Mouse (Mus musculus) retina, postnatal 7 days (tissue): ENCODE data around the gene Gm10217.

ENCODE experiments used
- DNase-seq: peaks from one replicate; pipeline ENCODE4 v3.0.0-alpha.2; 2012; ENCODE audit warnings: low read depth, low spot score

Gene Gm10217

DNA sequence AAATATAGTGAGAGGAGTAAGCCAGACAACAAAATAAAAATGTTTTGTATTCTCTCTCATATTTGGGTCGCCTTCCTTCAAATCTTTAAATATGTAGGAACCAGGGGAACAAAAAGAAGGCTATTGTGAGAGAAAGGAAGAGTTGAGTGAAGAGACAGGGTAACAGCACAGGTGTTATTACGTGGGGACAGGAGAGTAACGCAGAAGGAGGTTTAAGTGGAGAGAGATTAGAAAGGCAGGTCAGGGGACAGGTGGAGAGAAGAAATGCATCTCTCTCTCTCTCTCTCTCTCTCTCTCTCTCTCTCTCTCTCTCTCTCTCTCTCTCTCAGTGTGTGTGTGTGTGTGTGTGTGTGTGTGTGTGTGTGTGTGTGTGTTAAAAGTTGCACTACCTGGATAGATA lies at the start of gene Gm10217:
Gene Gm10217 (plus strand): TSS at position 301 of the 400 bp plus-strand sequence.
- no peak for DNase-seq

DNA sequence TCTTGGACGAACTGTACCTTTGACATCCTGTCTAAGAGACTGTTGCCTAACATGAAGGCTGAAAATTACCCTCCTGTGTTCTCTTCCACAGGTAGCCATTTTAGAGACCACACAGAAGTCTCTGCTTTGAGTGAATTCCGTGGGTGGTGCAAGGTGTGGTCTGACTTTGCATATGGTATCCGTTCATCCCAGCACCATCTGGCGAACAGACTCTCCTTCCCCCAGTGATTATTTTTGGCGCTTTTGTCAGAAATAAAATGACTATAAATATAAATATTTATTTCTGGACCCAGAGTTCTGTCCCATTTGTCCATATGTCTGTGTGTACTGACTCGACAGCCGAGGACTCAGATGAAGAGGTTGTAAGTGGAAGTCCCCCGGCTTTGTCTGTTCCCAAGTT lies 39.3 kb upstream of the Gm10217 start:
- DNase-seq = no peak

- DNase-seq = no peak
Measured at GRCm38 (mm10) chr8:9840257-9840656, 23.8 kb upstream of the Gm10217 start.

GRCm38 (mm10) chr8:9859286-9859685 lies 4.8 kb upstream of the Gm10217 start:
- no peak for DNase-seq

DNA sequence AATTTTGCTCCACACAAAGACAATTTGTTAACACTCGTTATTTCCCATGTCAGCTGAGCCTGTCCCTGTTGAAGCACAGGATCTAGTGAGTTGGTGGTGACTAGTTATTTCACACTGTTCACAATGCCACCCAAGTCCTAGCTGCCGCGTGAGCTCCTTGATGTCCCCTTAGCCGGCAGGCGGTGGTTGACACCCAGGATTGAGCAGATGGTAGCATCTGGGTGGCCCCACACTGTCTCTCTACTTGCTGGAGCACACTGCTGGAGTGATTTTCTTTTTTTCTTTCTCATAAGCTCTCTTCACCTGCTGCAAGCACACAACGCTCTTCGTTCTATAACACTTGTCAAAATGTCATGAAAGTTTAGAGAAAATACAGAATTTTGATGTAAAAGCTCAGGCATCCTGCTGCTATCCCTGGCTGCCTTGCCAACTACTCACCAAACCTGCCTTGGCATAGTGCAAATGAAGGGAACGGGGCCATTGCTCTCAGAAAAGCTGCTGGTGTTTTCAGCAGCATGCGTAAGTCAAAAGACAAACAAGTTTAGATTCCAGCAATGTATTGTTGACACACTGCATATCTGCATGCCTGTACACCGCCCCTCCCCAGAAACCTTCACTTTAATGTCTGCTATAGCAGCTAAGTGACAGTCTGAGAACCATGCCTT lies 3.4 kb upstream of the Gm10217 start:
- DNase-seq = no peak

DNA sequence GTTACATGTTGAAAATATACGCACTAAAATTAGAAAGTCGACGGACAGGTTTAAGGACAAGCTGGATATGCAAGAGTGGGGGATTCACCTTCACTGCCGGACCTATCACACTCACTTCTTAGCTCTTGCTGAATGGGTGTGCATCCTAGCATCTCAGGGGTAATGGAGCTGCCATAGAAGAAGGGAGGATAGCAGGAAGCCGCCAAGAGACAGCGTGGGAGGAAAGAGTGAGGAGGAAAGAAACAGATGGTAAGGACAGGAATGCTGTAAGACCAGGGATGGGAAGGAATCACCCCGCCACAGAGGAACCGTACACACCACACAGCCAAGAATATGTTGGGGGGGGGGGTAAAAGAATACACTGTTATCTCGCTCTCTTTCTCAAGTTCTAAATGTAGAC lies 1.1 kb downstream of the Gm10217 start:
- no peak for DNase-seq

- no peak for DNase-seq
Measured at GRCm38 (mm10) chr8:9868094-9868493, 4.0 kb downstream of the Gm10217 start.

- no peak for DNase-seq
Measured at GRCm38 (mm10) chr8:9876241-9876640, 12.2 kb downstream of the Gm10217 start.

GRCm38 (mm10) chr8:9879921-9880320 lies 15.9 kb downstream of the Gm10217 start:
- DNase-seq = no peak

- no peak for DNase-seq
Measured at GRCm38 (mm10) chr8:9886714-9887113, 22.7 kb downstream of the Gm10217 start.

DNA sequence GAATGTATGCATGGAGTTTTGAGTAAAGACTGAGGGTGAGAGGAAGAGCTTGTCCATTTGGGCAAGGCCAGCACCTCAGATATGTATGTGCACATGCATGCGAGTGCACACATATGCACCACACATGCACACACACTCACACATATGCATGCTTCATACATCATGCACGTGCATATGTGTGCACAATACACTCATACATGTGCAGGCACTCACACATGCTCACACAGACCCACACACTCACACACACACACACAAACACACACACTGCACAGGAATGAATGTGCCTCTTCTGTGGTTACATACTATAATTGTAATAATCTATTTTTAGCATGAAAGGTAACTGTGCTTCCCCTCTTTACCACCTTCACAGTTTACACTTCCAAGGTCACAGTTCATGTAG lies 35.1 kb downstream of the Gm10217 start:
- no peak for DNase-seq

- no peak for DNase-seq
Measured at GRCm38 (mm10) chr8:9899673-9900072, 35.6 kb downstream of the Gm10217 start.
